Mouse (Mus musculus) pancreas, adult 10 weeks (tissue): ENCODE results near the gene Ap5z1. TPM values are rescaled to one million over a fixed set of nuclear protein-coding genes. Genes with fewer than 3 reads are reported as not detected.

ENCODE experiments used
- polyA plus RNA-seq: library from polyadenylated mRNA; stranded (reverse); fragments of 350-450 nt; fragmentation: Illumina TruSeq; extraction: RNeasy Lipid Tissue Mini Kit (QIAGEN cat#74804); gene quantifications from one replicate; pipeline ENCODE4 v1.2.3, GENCODE M21; 2015; ENCODE audit warnings: low read depth, low replicate concordance; ENCODE audit not compliant: insufficient read depth

The Ap5z1 gene
- 5.9 TPM for polyA plus RNA-seq

GRCm38 (mm10) chr5:142463461-142464454 is at the start of gene Ap5z1:
Gene Ap5z1, plus strand, starts transcription at chr5:142463944.

Other genes with a start within 250 kb of the Ap5z1 start
- 2.8 TPM for gene Foxk1, start 62.4 kb upstream of the Ap5z1 start, polyA plus RNA-seq
- gene Papolb, start 66.1 kb downstream of the Ap5z1 start, polyA plus RNA-seq: not detected
- 1.0 TPM for gene Radil, start 87.2 kb downstream of the Ap5z1 start, polyA plus RNA-seq
- gene Mmd2, start 144.9 kb downstream of the Ap5z1 start, polyA plus RNA-seq: 0.72 TPM
- gene Wipi2, start 163.8 kb downstream of the Ap5z1 start, polyA plus RNA-seq: 10.0 TPM
- 2.3 TPM for gene Slc29a4, start 228.6 kb downstream of the Ap5z1 start, polyA plus RNA-seq